Mouse (Mus musculus): Measurements from ENCODE around the gene Strbp.

The Strbp gene

DNA sequence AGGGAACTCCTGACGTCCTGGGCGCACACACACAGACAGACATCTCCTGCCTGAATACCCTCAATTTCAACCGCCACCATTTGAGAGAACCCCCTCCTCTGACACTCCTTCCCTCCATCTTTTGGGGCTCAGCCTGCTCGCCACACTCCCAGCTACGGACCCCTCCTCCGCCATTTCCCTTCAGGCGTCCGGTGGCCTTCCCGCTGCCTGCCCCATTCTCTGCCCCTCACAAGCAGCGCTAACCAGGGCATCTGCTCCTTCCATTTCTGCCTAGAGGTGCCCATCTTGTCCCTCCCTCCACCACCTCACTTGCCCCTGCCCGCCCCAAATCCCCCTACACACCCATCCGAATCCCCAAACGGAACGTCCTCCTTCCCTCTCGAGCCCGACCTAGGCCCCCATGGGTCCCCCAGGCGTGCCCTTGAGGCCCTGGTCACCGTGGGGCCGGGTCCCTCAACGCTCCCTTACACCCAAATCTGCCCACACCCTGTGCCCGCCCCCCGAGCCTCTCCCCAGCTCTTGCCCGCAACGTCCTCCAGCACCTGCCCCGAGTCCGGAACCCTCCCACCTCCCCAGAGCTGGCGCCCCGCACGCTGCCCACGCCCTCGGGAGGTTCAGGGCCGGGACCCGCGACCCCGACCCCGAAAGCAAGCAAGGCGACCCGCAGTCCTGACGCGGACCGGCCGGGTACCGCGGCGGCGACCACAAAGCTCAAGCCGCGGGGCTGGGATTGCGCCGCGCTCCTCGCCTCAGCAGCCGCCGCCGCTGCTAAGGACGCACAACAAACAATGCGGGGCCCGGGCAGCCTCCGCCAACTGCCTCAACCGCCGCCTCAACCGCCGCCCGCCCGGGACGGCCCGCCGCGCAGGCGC, 1.1 kb downstream of the Strbp start:
- DNase-seq: no peak

GRCm38 (mm10) chr2:37689064-37689615, 14.5 kb downstream of the Strbp start:
- DNase-seq: no peak

GRCm38 (mm10) chr2:37687031-37687430, 16.6 kb downstream of the Strbp start:
- DNase-seq: no peak

- no peak for DNase-seq
Measured at GRCm38 (mm10) chr2:37684864-37685263, 18.8 kb downstream of the Strbp start.

GRCm38 (mm10) chr2:37682197-37682811, 21.4 kb downstream of the Strbp start:
- DNase-seq: peak in 1 of 2 experiments; percentile 31

DNA sequence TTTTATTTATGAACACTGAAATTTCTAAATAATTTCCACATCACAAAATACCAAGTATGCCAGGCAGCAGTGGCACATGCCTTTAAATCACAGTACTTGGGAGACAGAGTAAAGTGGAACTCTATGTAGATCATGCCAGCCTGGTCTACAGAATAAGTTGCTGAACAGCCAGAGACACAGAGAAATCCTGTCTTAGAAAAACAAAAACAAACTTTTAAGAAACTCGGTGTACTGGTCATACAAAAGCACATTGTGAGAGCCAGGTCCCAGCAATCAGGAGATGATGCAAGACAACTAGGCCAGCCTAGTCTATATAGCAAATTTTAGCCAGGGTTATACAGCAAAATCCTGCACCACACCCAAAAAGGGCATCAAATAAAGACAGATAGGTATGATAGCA, 52.6 kb downstream of the Strbp start:
- DNase-seq: no peak

- DNase-seq: no peak
Measured at GRCm38 (mm10) chr2:37649590-37649989, 54.1 kb downstream of the Strbp start.

GRCm38 (mm10) chr2:37648966-37649365, 54.7 kb downstream of the Strbp start:
- no peak for DNase-seq

DNA sequence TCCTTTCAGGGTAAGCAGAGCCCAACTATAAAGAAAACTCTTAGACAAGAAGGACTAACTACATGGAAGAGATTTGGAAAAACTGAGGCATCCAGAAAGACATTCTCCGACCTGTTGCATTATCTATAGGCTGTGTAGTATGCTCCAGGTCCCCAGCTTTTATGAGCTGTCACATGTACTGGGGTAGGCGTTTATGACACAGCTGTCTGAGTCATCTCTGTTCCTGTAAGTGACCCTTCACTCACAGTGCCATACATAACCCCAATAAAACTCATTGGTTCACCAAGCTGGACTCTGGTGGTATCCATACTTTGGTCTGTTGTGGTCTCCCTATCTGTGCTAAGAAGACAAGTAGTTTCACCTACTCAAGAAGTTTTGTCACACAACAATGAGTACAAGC, 80.3 kb downstream of the Strbp start:
- no peak for DNase-seq

- DNase-seq: no peak
Measured at GRCm38 (mm10) chr2:37587919-37588318, 115.7 kb downstream of the Strbp start.

- DNase-seq: no peak
Measured at GRCm38 (mm10) chr2:37578185-37578584, 125.5 kb downstream of the Strbp start.

DNA sequence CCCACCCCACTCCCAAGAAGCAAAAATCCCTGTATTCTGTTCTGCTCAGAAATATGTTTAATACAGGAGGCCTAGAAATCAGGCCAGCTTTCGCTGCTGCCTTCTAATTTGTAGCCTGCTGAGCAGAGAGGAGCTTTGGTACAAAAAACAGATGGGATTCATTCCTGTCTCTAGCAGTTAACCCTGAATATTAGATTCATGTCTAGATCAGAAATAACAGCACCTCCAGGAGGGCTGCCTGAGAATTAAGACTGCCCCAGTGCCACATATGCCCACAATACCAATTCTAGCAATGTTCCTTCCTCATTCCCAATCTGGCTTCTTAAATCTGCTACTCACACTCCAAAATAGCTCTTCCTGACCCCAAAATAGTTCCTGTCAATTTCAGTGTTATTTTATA, 127.0 kb downstream of the Strbp start:
- peak; percentile 47 to 60 for DNase-seq

- DNase-seq: no peak
Measured at GRCm38 (mm10) chr2:37572141-37572540, 131.5 kb downstream of the Strbp start.

GRCm38 (mm10) chr2:37570703-37571102, 133.0 kb downstream of the Strbp start:
- DNase-seq: no peak

DNA sequence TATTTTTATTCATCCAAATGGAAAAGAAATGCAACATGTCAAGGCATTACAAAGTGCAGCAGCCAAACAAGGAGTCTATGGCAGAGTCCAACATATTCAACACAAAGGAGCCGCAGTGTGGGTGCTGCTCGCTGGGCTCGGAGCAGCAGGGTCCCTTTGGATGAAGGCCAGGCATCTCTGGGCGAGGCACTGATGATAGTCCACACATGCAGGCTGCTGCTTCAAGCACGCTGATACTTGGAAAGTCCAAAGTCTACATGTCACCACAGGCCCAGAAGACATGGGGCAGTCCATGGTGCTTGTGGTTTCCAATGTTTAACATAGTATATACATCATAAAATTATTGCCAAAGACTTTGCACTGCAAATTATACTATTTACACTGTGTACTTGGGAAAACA, 133.8 kb downstream of the Strbp start:
- no peak for DNase-seq

DNA sequence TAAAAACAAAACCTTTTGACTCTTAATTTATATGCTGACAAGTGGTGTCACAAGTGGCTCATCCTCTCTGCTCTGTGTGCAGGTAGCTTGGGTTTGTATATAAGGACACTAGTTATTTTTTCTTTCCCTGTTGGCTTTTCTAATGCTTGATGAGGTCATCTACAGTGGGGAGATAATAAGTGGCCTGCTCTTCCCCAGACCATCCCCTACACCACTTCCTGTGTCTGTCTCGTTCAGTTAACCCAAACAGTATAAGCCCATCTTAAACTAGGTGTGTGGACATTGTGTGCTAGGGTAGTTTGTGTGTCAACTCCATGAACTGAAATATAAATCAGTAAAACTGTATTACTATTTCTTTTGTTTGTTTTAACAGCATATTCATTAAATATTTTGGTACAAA, 137.6 kb downstream of the Strbp start:
- no peak for DNase-seq

GRCm38 (mm10) chr2:37565579-37565978, 138.1 kb downstream of the Strbp start:
- no peak for DNase-seq

GRCm38 (mm10) chr2:37556366-37556765, 147.3 kb downstream of the Strbp start:
- no peak for DNase-seq

GRCm38 (mm10) chr2:37549346-37550012, 154.2 kb downstream of the Strbp start:
- DNase-seq: peak; percentile 38 to 42

DNA sequence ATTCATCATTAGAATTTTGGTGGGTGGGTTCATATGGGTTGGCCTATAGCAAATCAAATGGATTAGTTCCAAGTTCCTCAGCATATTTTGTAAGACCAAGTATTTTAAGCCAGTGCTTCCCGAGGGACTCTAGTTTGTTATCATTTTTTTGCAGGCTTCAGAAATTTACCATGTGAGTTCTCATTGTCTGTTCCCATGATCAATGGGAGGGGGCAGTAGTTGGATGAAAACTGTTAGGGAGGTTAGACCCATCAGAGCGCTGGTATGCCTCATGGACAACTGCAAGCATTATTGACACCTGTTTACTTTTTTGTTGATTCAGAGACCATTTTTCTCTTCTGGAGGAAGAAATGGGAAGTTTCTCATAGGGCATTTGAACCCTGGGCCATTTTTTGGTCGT, 172.0 kb downstream of the Strbp start:
- no peak for DNase-seq

DNA sequence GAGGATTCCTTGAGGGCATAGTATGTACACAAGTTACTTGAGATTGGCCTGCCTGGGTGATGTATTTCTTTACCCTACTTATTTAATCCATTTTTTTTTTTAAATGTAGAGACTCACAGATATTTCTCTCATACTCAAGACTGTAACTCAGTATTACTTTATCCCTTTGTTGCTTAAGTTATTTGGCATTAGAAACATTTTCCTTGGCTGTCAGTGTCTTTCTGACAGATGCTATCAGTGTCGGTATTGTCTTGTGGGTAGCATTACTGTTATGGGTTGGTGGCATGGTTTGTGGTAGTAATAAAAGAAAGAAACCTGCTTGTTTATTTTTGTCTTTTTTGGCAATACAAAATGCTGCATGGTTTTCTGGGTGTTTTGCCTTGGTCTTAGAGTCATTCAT, 172.9 kb downstream of the Strbp start:
- no peak for DNase-seq

DNA sequence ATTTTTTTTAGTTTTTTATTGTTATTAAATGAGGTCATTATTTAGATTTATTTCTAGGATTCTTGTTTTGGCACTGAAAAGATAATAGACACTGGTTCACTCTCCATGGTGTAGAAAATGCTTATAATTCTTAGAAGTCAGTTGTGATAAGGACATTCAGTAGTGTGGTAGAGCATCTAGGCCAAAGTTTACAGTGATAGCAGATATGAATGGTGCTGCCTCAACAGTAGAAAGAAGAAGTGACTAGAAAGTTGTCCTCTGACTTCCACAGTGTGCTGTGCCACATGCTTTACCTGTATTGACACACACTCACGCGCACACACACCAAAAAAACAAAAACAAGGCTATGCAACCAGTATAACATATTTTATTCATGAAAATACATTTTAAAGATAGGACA, 174.3 kb downstream of the Strbp start:
- no peak for DNase-seq

DNA sequence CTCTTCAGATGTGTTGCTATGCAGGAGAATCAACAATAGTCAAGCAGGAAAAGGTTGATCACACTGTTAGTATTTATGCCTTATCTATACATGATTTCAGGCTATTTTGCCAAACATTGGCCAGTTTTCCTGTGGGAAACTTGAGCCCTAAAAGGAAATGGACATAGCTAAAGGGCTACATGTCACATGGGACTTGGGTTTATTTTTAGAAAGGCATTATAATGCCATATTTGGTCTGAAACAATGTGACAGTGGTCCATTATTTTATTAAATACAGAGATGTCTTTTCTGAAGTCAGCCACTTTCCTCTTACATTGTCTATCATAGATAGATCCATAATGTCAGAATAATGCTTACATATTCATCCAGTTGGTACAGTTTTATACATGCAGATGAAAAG, 176.1 kb downstream of the Strbp start:
- DNase-seq: no peak

DNA sequence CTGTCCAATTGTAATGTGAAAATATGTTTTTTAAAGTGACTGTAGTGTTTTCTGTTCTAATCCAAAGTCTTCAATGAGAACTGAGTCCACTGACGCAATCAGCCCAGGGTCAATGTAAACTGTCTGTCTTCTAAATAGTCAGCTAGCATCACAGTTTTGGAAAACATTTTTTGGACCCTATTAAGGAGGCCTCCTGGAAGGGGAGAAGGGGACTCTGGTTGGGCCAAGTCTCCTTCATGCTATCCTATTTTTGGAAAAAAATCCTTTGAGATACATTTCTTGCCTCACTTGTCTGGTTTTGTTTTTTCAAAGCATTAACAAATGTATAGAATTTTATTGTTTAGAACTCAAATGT, 184.4 kb downstream of the Strbp start:
- no peak for DNase-seq
